Mouse (Mus musculus) limb, embryonic 12.5 days (tissue): ENCODE measurements around the gene Grhl3. TPM values are rescaled to one million over a fixed set of nuclear protein-coding genes. Genes with fewer than 3 reads are reported as not detected.

Experiments used
- ATAC-seq: fragments of 200-750 bp; cut with Nextera tagmentation; 2 replicates; pipeline ENCODE4 v1.8.0; 2017; ENCODE audit warnings: low read depth, moderate TSS enrichment; ENCODE audit not compliant: insufficient number of reproducible peaks, insufficient read depth, low FRiP score, low TSS enrichment
- H3K27ac ChIP-seq: fragments of 300-500 bp; sonication (generic); 2 replicates; pipeline ENCODE4 v1.5.1; 2016; ENCODE audit warnings: mild to moderate bottlenecking, moderate library complexity
- H3K27me3 ChIP-seq: fragments of 300-500 bp; sonication (generic); 2 replicates; pipeline ENCODE4 v1.6.1; 2016; ENCODE audit warnings: mild to moderate bottlenecking, moderate library complexity
- H3K36me3 ChIP-seq: fragments of 300-500 bp; sonication (generic); 2 replicates; pipeline ENCODE4 v1.6.1; 2016; ENCODE audit warnings: mild to moderate bottlenecking, moderate library complexity
- H3K4me1 ChIP-seq: fragments of 300-500 bp; sonication (generic); replicated peaks from 2 replicates; pipeline ENCODE4 v1.6.1; 2016
- H3K4me2 ChIP-seq: fragments of 300-500 bp; sonication (generic); 2 replicates; pipeline ENCODE4 v1.6.1; 2016; ENCODE audit warnings: mild to moderate bottlenecking, moderate library complexity
- H3K4me3 ChIP-seq: fragments of 300-500 bp; sonication (generic); replicated peaks from 2 replicates; pipeline ENCODE4 v1.5.1; 2016; ENCODE audit warnings: mild to moderate bottlenecking
- H3K9ac ChIP-seq: fragments of 300-500 bp; sonication (generic); replicated peaks from 2 replicates; pipeline ENCODE4 v1.6.1; 2016; ENCODE audit warnings: mild to moderate bottlenecking, moderate library complexity
- H3K9me3 ChIP-seq: fragments of 300-500 bp; sonication (generic); 2 replicates; pipeline ENCODE4 v1.6.1; 2016; ENCODE audit warnings: mild to moderate bottlenecking, moderate library complexity
- WGBS: fragments of 180-500 bp; shearing (Covaris S2); methylation state at CpG from one replicate; pipeline ENCODE4 v1.1.7; 2016; 5-methylcytosine and 5-hydroxymethylcytosine counted together
- polyA plus RNA-seq: library from polyadenylated mRNA; unstranded; fragments of >200 nt; fragmentation: Nextera tagmentation; extraction: Ambion mirVana; gene quantifications from 2 replicates; pipeline ENCODE4 v1.2.1, GENCODE M21; 2016

Grhl3 gene
- polyA plus RNA-seq, 1 experiment from 2014 or later = 11.7 TPM

GRCm38 (mm10) chr4:135575365-135576140 is 2.1 kb upstream of the Grhl3 start:
- peaks cover 52% of the 10 kb centered on the region for H3K27me3 ChIP-seq
- H3K9ac ChIP-seq = no peak overlapping the region
- WGBS = 56% methylated on average over 15 of the region's 15 CpGs

GRCm38 (mm10) chr4:135572276-135572675 is 1.2 kb downstream of the Grhl3 start:
- peaks cover 69% of the 10 kb centered on the region for H3K4me1 ChIP-seq
- peak overlapping the region; percentile 55; the same call in 1 of the 2 replicates for H3K4me2 ChIP-seq
- peaks cover 77% of the 10 kb centered on the region for H3K27me3 ChIP-seq
- no peaks in the 10 kb centered on the region for H3K36me3 ChIP-seq
- no peak overlapping the region for H3K4me3 ChIP-seq
- peak overlapping the region; percentile 26; the same call in 1 of the 2 replicates for H3K27ac ChIP-seq
- H3K9me3 ChIP-seq = no peaks in the 10 kb centered on the region
- 0 out of 2 replicates have a peak overlapping the region, but pooled peaks have one; percentile 1 for H3K9ac ChIP-seq
- WGBS = 12% methylated on average over 8 of the region's 8 CpGs
- ATAC-seq = no peak

More at GRCm38 (mm10) chr4:135575365-135576140, 2.1 kb upstream of the Grhl3 start:
- peaks cover 42% of the 10 kb centered on the region for H3K4me1 ChIP-seq
- ATAC-seq = no peak
- no peak overlapping the region for H3K4me3 ChIP-seq
- 0 out of 2 replicates have a peak, but pooled peaks cover 4% of the 10 kb centered on the region for H3K9me3 ChIP-seq
- no peaks in the 10 kb centered on the region for H3K36me3 ChIP-seq
- no peak overlapping the region for H3K4me2 ChIP-seq
- H3K27ac ChIP-seq = no peak overlapping the region

- Histone ChIP-seq H3K9ac (0 out of 2 replicates have a peak overlapping the region, but pooled peaks have one; percentile 12), H3K9me3 (no peaks in the 10 kb centered on the region), H3K4me2 (peak overlapping the region; percentile 50), H3K4me3 (peak overlapping the region; percentile 30; the same call in 1 of the 2 replicates), H3K4me1 (peaks cover 76% of the 10 kb centered on the region), H3K36me3 (no peaks in the 10 kb centered on the region), H3K27me3 (peaks cover 87% of the 10 kb centered on the region), H3K27ac (peak overlapping the region; percentile 76)
- ATAC-seq = no peak
- WGBS = 30% methylated on average over 6 of the region's 6 CpGs
Measured at GRCm38 (mm10) chr4:135571037-135571550, 2.3 kb downstream of the Grhl3 start.

GRCm38 (mm10) chr4:135570152-135571036 is 3.0 kb downstream of the Grhl3 start:
- Histone ChIP-seq H3K4me1 (peaks cover 76% of the 10 kb centered on the region), H3K4me2 (peak overlapping the region; percentile 50), H3K4me3 (peak overlapping the region; percentile 30), H3K9ac (0 out of 2 replicates have a peak overlapping the region, but pooled peaks have one; percentile 2), H3K36me3 (no peaks in the 10 kb centered on the region), H3K27ac (peak overlapping the region; percentile 76), H3K9me3 (no peaks in the 10 kb centered on the region), H3K27me3 (peaks cover 82% of the 10 kb centered on the region)
- WGBS = 7% methylated on average over 32 of the region's 32 CpGs
- ATAC-seq = peak; percentile 72

DNA sequence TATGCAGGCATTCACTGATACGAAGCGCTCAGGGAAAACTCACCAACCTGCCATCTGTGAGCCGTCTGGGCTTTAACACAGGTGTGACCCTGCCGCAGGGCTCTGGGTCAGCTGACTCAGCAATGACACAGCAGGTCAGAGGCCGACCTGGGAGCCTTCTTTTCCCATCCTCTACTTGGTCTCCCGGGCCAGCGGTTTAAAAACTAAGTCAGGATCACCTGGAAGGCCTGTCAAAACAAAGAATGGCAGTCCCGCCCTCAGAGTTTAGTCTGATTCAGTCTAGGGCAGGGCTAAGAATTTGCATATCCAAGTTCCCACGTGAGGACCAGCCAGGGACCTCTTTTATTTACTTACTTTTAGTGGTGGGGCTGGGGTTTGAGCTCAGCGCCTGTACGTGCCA is 4.2 kb downstream of the Grhl3 start:
- Histone ChIP-seq H3K4me3 (no peak overlapping the region; the same call in 1 of the 2 replicates), H3K4me1 (peaks cover 75% of the 10 kb centered on the region), H3K4me2 (peak overlapping the region; percentile 50), H3K9me3 (no peaks in the 10 kb centered on the region), H3K27ac (no peak overlapping the region), H3K9ac (no peak overlapping the region), H3K36me3 (no peaks in the 10 kb centered on the region), H3K27me3 (peaks cover 80% of the 10 kb centered on the region)
- no peak for ATAC-seq
- WGBS = 2% methylated on average over 11 of the region's 11 CpGs

DNA sequence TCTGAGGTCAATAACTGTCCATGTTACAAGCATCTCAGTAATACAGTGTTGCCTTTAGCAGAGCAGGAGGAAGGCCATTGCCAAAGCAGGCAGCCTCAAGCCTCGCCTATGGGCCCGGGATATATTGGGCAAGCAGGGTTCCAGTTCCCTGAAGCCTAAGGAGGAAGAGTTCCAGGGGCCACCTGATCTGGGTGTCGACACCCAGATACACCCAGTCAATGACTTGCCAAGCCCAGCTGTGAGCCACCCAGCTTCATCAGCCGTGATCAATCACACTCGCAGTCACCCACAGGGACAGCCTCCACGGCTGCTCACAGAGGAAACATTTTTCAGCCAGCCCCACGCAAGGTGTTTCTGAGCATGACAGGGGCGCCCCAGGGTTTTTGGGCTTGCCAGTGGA is 5.9 kb downstream of the Grhl3 start:
- no peak overlapping the region; the same call in 1 of the 2 replicates for H3K9ac ChIP-seq
- H3K4me1 ChIP-seq = peaks cover 66% of the 10 kb centered on the region
- H3K4me3 ChIP-seq = no peak overlapping the region
- no peak overlapping the region for H3K4me2 ChIP-seq
- ATAC-seq = no peak
- no peak overlapping the region for H3K27ac ChIP-seq
- peaks cover 76% of the 10 kb centered on the region for H3K27me3 ChIP-seq
- no peaks in the 10 kb centered on the region for H3K36me3 ChIP-seq
- no peaks in the 10 kb centered on the region for H3K9me3 ChIP-seq
- 32% methylated on average over 8 of the region's 8 CpGs for WGBS

- Histone ChIP-seq H3K27ac (no peak overlapping the region), H3K4me2 (no peak overlapping the region), H3K27me3 (peaks cover 71% of the 10 kb centered on the region), H3K4me3 (no peak overlapping the region), H3K4me1 (peaks cover 61% of the 10 kb centered on the region), H3K9me3 (no peaks in the 10 kb centered on the region), H3K36me3 (no peaks in the 10 kb centered on the region), H3K9ac (no peak overlapping the region)
- 26% methylated on average over 11 of the region's 11 CpGs for WGBS
- no peak for ATAC-seq
Measured at GRCm38 (mm10) chr4:135567042-135567441, 6.4 kb downstream of the Grhl3 start.

DNA sequence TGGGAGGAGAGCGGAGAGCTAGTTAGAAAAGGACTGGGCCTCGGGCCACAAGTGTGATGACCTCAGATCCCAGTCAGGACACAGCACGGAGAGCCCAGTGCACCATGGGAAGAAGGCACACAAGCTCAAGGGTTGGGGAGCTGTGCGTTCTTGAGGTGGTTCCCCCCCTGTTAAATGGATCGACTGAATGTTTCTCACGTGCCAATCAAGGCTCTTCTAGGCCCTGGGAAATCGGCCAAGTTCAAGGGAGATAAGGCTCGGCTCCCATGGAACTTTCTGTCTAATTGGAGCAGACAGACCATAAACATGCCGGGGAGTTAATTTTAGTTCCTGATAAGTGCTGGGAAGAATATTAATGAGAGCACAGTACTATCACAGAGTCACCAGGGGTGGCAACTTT is 8.0 kb downstream of the Grhl3 start:
- no peak overlapping the region for H3K4me3 ChIP-seq
- 61% methylated on average over 9 of the region's 9 CpGs for WGBS
- no peak overlapping the region for H3K4me2 ChIP-seq
- no peak for ATAC-seq
- H3K9me3 ChIP-seq = no peaks in the 10 kb centered on the region
- no peaks in the 10 kb centered on the region for H3K36me3 ChIP-seq
- H3K4me1 ChIP-seq = peaks cover 45% of the 10 kb centered on the region
- H3K27me3 ChIP-seq = peaks cover 55% of the 10 kb centered on the region
- no peak overlapping the region for H3K27ac ChIP-seq
- no peak overlapping the region for H3K9ac ChIP-seq

- Histone ChIP-seq H3K4me3 (no peak overlapping the region), H3K9ac (no peak overlapping the region; the same call in 1 of the 2 replicates), H3K4me1 (peaks cover 29% of the 10 kb centered on the region), H3K36me3 (no peaks in the 10 kb centered on the region), H3K9me3 (no peaks in the 10 kb centered on the region), H3K27ac (no peak overlapping the region), H3K4me2 (no peak overlapping the region), H3K27me3 (peaks cover 46% of the 10 kb centered on the region)
- 14% methylated on average over 2 of the region's 2 CpGs for WGBS
- ATAC-seq = no peak
Measured at GRCm38 (mm10) chr4:135563794-135564193, 9.6 kb downstream of the Grhl3 start.

DNA sequence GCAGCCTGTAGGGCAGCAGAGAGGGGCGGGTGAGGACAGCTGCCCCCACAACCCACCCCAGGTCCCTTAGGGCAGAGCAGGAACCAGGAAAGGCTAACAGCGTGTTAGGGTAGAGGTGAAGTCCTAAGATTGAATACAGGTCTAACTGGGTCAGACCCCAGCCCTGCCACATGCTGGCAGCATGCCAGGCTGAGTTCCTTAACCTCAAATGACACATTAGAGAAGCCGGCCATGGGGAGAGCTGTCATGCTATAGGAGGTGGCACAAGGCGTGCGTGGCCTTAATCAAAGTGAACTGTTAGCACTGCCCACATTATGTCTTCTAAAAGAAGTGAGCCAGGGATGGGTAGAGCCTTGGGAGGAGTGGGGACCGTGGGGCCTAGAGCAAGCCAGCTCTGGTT is 24.1 kb downstream of the Grhl3 start:
- Histone ChIP-seq H3K9ac (no peak overlapping the region), H3K4me2 (peak overlapping the region; percentile 41), H3K27ac (peak overlapping the region; percentile 86), H3K36me3 (no peaks in the 10 kb centered on the region), H3K4me1 (peaks cover 92% of the 10 kb centered on the region), H3K27me3 (peaks cover 39% of the 10 kb centered on the region), H3K9me3 (no peaks in the 10 kb centered on the region), H3K4me3 (no peak overlapping the region)
- WGBS = 41% methylated on average over 6 of the region's 6 CpGs
- ATAC-seq = no peak
